Mouse (Mus musculus) midbrain, embryonic 11.5 days (tissue): ENCODE measurements around the gene St7. TPM values are rescaled to one million over a fixed set of nuclear protein-coding genes. Genes with fewer than 3 reads are reported as not detected.

ENCODE experiments used
- ATAC-seq: fragments of 200-750 bp; cut with Nextera tagmentation; 2 replicates; pipeline ENCODE4 v1.8.0; 2017; ENCODE audit warnings: moderate TSS enrichment, moderate library complexity; ENCODE audit not compliant: low FRiP score
- DNase-seq: peaks from one replicate; pipeline ENCODE4 v3.0.0; 2015; ENCODE audit warnings: low spot score; ENCODE audit errors: missing footprints
- H3K27ac ChIP-seq: fragments of 300-500 bp; sonication (generic); 2 replicates; pipeline ENCODE4 v1.5.1; 2014; ENCODE audit warnings: low read depth, low read length
- H3K27me3 ChIP-seq: fragments of 300-500 bp; sonication (generic); 2 replicates; pipeline ENCODE4 v1.6.1; 2014; ENCODE audit warnings: mild to moderate bottlenecking, low read length, moderate library complexity, mixed read lengths; ENCODE audit not compliant: control insufficient read depth, insufficient read depth
- H3K36me3 ChIP-seq: fragments of 300-500 bp; sonication (generic); 2 replicates; pipeline ENCODE4 v1.6.1; 2014; ENCODE audit warnings: mild to moderate bottlenecking, low read length, moderate library complexity, mixed read lengths; ENCODE audit not compliant: control insufficient read depth, insufficient read depth
- H3K4me1 ChIP-seq: fragments of 300-500 bp; sonication (generic); 2 replicates; pipeline ENCODE4 v1.6.1; 2014; ENCODE audit warnings: low read length; ENCODE audit not compliant: control insufficient read depth, insufficient read depth
- H3K4me2 ChIP-seq: fragments of 300-500 bp; sonication (generic); 2 replicates; pipeline ENCODE4 v1.6.1; 2014; ENCODE audit warnings: mild to moderate bottlenecking, moderate library complexity
- H3K4me3 ChIP-seq: fragments of 300-500 bp; sonication (generic); 2 replicates; pipeline ENCODE4 v1.5.1; 2014; ENCODE audit warnings: low read depth, low read length
- H3K9ac ChIP-seq: fragments of 300-500 bp; sonication (generic); 2 replicates; pipeline ENCODE4 v1.6.1; 2014; ENCODE audit warnings: low read length
- H3K9me3 ChIP-seq: fragments of 300-500 bp; sonication (generic); 2 replicates; pipeline ENCODE4 v1.6.1; 2016; ENCODE audit warnings: low read length; ENCODE audit not compliant: control insufficient read depth
- WGBS: fragments of 180-500 bp; shearing (Covaris S2); extraction: QIAGEN DNeasy Blood & Tissue Kit; methylation state at CpG from one replicate; pipeline ENCODE4 v1.1.7; 2014; 5-methylcytosine and 5-hydroxymethylcytosine counted together
- polyA plus RNA-seq: library from polyadenylated mRNA; unstranded; fragments of >200 nt; fragmentation: Nextera tagmentation; extraction: Ambion mirVana; gene quantifications from 2 replicates; pipeline ENCODE4 v1.2.1, GENCODE M21; 2014

St7 gene
- polyA plus RNA-seq, 1 experiment from 2014 or later: 36.6 TPM

GRCm38 (mm10) chr6:17971393-17971792 is 278.7 kb downstream of the St7 start:
- DNase-seq (no peak), ATAC-seq (no peak)
- Histone ChIP-seq H3K4me3 (no peak overlapping the region), H3K27me3 (no peaks in the 10 kb centered on the region), H3K4me1 (no peaks in the 10 kb centered on the region), H3K9me3 (no peaks in the 10 kb centered on the region), H3K4me2 (no peak overlapping the region), H3K36me3 (no peaks in the 10 kb centered on the region), H3K9ac (no peak overlapping the region), H3K27ac (no peak overlapping the region)

- Histone ChIP-seq H3K4me2 (no peak overlapping the region), H3K27me3 (no peaks in the 10 kb centered on the region), H3K9ac (no peak overlapping the region), H3K27ac (no peak overlapping the region), H3K36me3 (no peaks in the 10 kb centered on the region), H3K9me3 (no peaks in the 10 kb centered on the region), H3K4me1 (no peaks in the 10 kb centered on the region), H3K4me3 (no peak overlapping the region)
- 89% methylated on average over 3 of the region's 3 CpGs for WGBS
- DNase-seq (no peak), ATAC-seq (no peak)
Measured at GRCm38 (mm10) chr6:17974416-17974815, 281.7 kb downstream of the St7 start.

DNA sequence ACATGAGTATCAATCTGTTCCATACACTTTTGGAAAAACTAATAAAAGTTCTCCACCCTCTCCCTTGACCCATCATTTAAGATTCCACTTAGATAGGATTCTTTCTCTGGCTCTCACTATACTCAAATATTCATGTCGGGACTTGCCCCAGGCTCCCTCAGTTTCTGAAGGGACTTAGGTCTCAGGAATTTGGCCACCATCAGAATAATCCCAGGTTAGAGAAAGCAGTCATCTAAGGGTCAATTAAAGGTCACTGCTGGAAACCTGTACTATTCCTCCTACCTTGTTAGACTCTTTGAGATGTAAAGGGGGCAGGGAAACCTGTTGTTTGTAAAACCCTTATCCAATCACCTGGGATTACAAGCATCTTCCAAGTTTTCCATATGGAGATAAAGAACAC is 284.4 kb downstream of the St7 start:
- Histone ChIP-seq H3K4me1 (no peaks in the 10 kb centered on the region), H3K27me3 (no peaks in the 10 kb centered on the region), H3K4me3 (no peak overlapping the region), H3K36me3 (no peaks in the 10 kb centered on the region), H3K27ac (no peak overlapping the region), H3K9ac (no peak overlapping the region), H3K4me2 (no peak overlapping the region), H3K9me3 (no peaks in the 10 kb centered on the region)
- WGBS: 50% methylated on average over 1 of the region's 1 CpGs
- DNase-seq (no peak), ATAC-seq (no peak)

DNA sequence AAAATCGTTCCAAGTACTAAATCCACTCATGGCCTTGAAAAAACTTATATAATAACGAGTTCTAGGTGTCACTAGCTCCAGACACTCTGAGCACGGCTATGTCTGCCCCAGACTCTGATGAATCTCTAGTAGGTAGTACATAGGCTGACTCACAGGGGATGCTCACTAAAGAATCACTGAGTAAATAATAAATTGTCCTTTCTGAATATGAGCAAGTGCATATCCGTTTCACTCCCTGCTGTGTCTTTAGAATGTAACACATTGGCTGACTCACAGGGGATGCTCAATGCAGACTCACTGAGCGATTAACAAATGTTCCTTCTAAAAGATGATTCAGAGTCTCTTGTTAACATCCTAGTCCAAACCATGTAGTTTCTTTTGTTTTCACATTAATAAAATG is 285.6 kb downstream of the St7 start:
- no peak overlapping the region for H3K27ac ChIP-seq
- DNase-seq (no peak), ATAC-seq (no peak)
- H3K9ac ChIP-seq: no peak overlapping the region
- no peak overlapping the region for H3K4me3 ChIP-seq
- H3K4me1 ChIP-seq: no peaks in the 10 kb centered on the region
- H3K27me3 ChIP-seq: no peaks in the 10 kb centered on the region
- no peaks in the 10 kb centered on the region for H3K9me3 ChIP-seq
- H3K36me3 ChIP-seq: no peaks in the 10 kb centered on the region
- 84% methylated on average over 5 of the region's 5 CpGs for WGBS
- no peak overlapping the region for H3K4me2 ChIP-seq

DNA sequence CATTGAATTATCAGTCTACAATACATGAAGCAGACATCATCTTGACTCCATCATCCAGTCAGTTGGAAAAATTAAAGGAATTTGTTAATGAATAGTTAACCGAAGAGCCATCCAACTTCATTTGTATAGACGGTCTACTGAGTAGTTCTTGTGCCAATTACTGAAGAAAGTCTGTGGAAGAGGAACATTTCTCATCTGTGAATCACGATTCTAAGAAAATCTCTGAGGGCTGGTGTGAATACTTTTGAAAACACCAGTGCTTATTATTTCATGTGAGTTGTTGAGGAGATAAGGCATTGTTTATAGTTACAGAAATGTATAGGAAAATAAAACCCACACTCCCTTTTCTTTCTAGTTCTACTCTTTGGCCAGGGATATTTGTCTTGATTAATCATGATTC is 286.1 kb downstream of the St7 start:
- H3K27me3 ChIP-seq: no peaks in the 10 kb centered on the region
- H3K4me3 ChIP-seq: no peak overlapping the region
- no peak overlapping the region for H3K4me2 ChIP-seq
- no peaks in the 10 kb centered on the region for H3K36me3 ChIP-seq
- no peaks in the 10 kb centered on the region for H3K4me1 ChIP-seq
- DNase-seq: no peak
- H3K27ac ChIP-seq: no peak overlapping the region
- no peaks in the 10 kb centered on the region for H3K9me3 ChIP-seq
- ATAC-seq: no peak
- no peak overlapping the region for H3K9ac ChIP-seq
- 91% methylated on average over 3 of the region's 3 CpGs for WGBS

DNA sequence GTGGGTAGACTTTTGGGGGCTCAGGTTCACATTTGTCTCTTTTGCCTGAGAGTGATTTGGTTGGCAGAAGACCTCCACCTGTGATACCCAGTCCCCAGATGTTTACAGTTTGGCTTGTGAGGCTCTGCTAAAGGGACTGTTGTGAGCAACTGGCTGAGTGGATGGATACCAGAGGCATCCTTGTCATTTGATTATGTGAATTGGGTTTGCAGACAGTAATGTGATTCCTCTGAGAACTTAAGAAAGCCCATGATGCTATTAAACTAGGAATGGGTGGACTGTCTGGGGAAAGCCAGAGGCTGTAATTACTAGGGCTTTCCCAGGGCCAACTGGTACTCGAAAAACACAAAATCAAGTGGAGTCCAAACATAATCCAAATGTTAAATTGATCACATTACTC is 286.6 kb downstream of the St7 start:
- Histone ChIP-seq H3K27me3 (no peaks in the 10 kb centered on the region), H3K4me3 (no peak overlapping the region), H3K9ac (no peak overlapping the region), H3K27ac (no peak overlapping the region), H3K36me3 (no peaks in the 10 kb centered on the region), H3K9me3 (no peaks in the 10 kb centered on the region), H3K4me1 (no peaks in the 10 kb centered on the region), H3K4me2 (no peak overlapping the region)
- 86% methylated on average over 1 of the region's 1 CpGs for WGBS
- DNase-seq: peak; percentile 57
- no peak for ATAC-seq

- ATAC-seq: no peak
- Histone ChIP-seq H3K4me1 (no peaks in the 10 kb centered on the region), H3K9me3 (no peaks in the 10 kb centered on the region), H3K4me3 (no peak overlapping the region), H3K27ac (no peak overlapping the region), H3K36me3 (no peaks in the 10 kb centered on the region), H3K9ac (no peak overlapping the region), H3K4me2 (no peak overlapping the region), H3K27me3 (no peaks in the 10 kb centered on the region)
- 92% methylated on average over 9 of the region's 9 CpGs for WGBS
- no peak for DNase-seq
Measured at GRCm38 (mm10) chr6:17990173-17991028, 297.7 kb downstream of the St7 start.

DNA sequence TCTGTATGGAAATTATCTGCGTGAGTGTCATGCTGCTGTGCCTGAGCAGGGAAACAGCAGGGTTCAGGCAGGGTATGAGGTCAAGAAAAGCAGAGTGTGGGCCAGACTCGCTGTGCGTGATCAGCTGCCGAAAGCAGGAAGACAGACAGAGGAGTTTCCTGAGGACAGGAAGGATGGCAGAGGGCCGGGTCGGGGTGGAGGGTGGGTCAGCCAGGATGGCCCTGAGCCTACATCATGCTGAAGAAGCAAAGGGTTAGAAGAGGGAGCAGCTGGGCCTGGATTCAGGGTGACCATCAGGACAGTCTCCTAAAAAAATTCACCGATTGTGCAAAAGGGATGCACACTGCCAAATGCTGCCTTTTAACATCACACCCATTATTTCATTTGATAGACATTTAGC is 298.9 kb downstream of the St7 start:
- H3K4me3 ChIP-seq: no peak overlapping the region
- no peaks in the 10 kb centered on the region for H3K27me3 ChIP-seq
- H3K4me1 ChIP-seq: no peaks in the 10 kb centered on the region
- H3K9ac ChIP-seq: no peak overlapping the region
- H3K9me3 ChIP-seq: no peaks in the 10 kb centered on the region
- 76% methylated on average over 7 of the region's 7 CpGs for WGBS
- H3K27ac ChIP-seq: no peak overlapping the region
- no peaks in the 10 kb centered on the region for H3K36me3 ChIP-seq
- no peak overlapping the region for H3K4me2 ChIP-seq
- no peak for ATAC-seq
- no peak for DNase-seq
